Mouse (Mus musculus) retina, postnatal 7 days (tissue): ENCODE measurements around the gene Gm19684.
"Not testable (repeated sequence)": the region's sequence is repeated elsewhere in the genome, so short reads cannot be mapped to it uniquely, and the experiment has no call there.

Experiments used
- DNase-seq: peaks from one replicate; pipeline ENCODE4 v3.0.0-alpha.2; 2012; ENCODE audit warnings: low read depth, low spot score

Gene Gm19684

GRCm38 (mm10) chr17:36121352-36122020, at the start of gene Gm19684:
Gene Gm19684, plus strand, starts transcription at chr17:36121678.
- DNase-seq = not testable (repeated sequence)

GRCm38 (mm10) chr17:36081901-36082300, 39.6 kb upstream of the Gm19684 start:
- DNase-seq = not testable (repeated sequence)

GRCm38 (mm10) chr17:36082519-36083232, 38.8 kb upstream of the Gm19684 start:
- not testable (repeated sequence) for DNase-seq

- no peak for DNase-seq
Observed at GRCm38 (mm10) chr17:36083266-36083869, 38.1 kb upstream of the Gm19684 start.

- no peak for DNase-seq
Observed at GRCm38 (mm10) chr17:36083870-36084451, 37.5 kb upstream of the Gm19684 start.

- not testable (repeated sequence) for DNase-seq
Observed at GRCm38 (mm10) chr17:36085976-36086375, 35.5 kb upstream of the Gm19684 start.

GRCm38 (mm10) chr17:36091933-36092332, 29.5 kb upstream of the Gm19684 start:
- DNase-seq = not testable (repeated sequence)

GRCm38 (mm10) chr17:36092520-36092919, 29.0 kb upstream of the Gm19684 start:
- not testable (repeated sequence) for DNase-seq

- no peak for DNase-seq
Observed at GRCm38 (mm10) chr17:36093936-36094335, 27.5 kb upstream of the Gm19684 start.

GRCm38 (mm10) chr17:36099603-36100002, 21.9 kb upstream of the Gm19684 start:
- not testable (repeated sequence) for DNase-seq

- not testable (repeated sequence) for DNase-seq
Observed at GRCm38 (mm10) chr17:36102091-36102490, 19.4 kb upstream of the Gm19684 start.

GRCm38 (mm10) chr17:36110129-36110528, 11.3 kb upstream of the Gm19684 start:
- DNase-seq = not testable (repeated sequence)

GRCm38 (mm10) chr17:36110641-36111509, 10.6 kb upstream of the Gm19684 start:
- DNase-seq = not testable (repeated sequence)

GRCm38 (mm10) chr17:36111510-36111868, 10.0 kb upstream of the Gm19684 start:
- not testable (repeated sequence) for DNase-seq

GRCm38 (mm10) chr17:36113979-36114593, 7.4 kb upstream of the Gm19684 start:
- DNase-seq = not testable (repeated sequence)

GRCm38 (mm10) chr17:36116545-36116944, 4.9 kb upstream of the Gm19684 start:
- DNase-seq = not testable (repeated sequence)

- DNase-seq = not testable (repeated sequence)
Observed at GRCm38 (mm10) chr17:36120839-36121238, 639 bp upstream of the Gm19684 start.

GRCm38 (mm10) chr17:36124111-36124510, 2.6 kb downstream of the Gm19684 start:
- DNase-seq = not testable (repeated sequence)

- not testable (repeated sequence) for DNase-seq
Observed at GRCm38 (mm10) chr17:36128525-36128924, 7.0 kb downstream of the Gm19684 start.

GRCm38 (mm10) chr17:36128968-36129817, 7.7 kb downstream of the Gm19684 start, which contains the start of gene Gm7030:
Gene Gm7030, minus strand, starts transcription at chr17:36129425.
- not testable (repeated sequence) for DNase-seq
